Mouse (Mus musculus) urinary bladder, postnatal 10 days (tissue): ENCODE measurements around the gene Cdk14.

Experiments used
- DNase-seq: peaks from one replicate; pipeline ENCODE4 v3.0.0; 2022; ENCODE audit warnings: low spot score

Cdk14 gene

GRCm38 (mm10) chr5:5185521-5185920 is 234.6 kb downstream of the Cdk14 start:
- no peak for DNase-seq

- no peak for DNase-seq
These were observed 239.4 kb downstream of the Cdk14 start for GRCm38 (mm10) chr5:5180711-5181110.

- DNase-seq, result no peak
These were observed 239.8 kb downstream of the Cdk14 start for GRCm38 (mm10) chr5:5180311-5180710.

- DNase-seq, result no peak
These were observed 244.1 kb downstream of the Cdk14 start for GRCm38 (mm10) chr5:5176052-5176451.

GRCm38 (mm10) chr5:5175611-5176010 is 244.5 kb downstream of the Cdk14 start:
- no peak for DNase-seq

- no peak for DNase-seq
These were observed 245.0 kb downstream of the Cdk14 start for GRCm38 (mm10) chr5:5175090-5175489.

- no peak for DNase-seq
These were observed 254.0 kb downstream of the Cdk14 start for GRCm38 (mm10) chr5:5166086-5166485.

- DNase-seq, result no peak
These were observed 255.8 kb downstream of the Cdk14 start for GRCm38 (mm10) chr5:5164326-5164725.

GRCm38 (mm10) chr5:5163823-5164222 is 256.3 kb downstream of the Cdk14 start:
- DNase-seq, result no peak

GRCm38 (mm10) chr5:5159521-5159920 is 260.6 kb downstream of the Cdk14 start:
- DNase-seq, result no peak

GRCm38 (mm10) chr5:5139855-5140254 is 280.3 kb downstream of the Cdk14 start:
- no peak for DNase-seq

- DNase-seq, result no peak
These were observed 285.1 kb downstream of the Cdk14 start for GRCm38 (mm10) chr5:5134905-5135511.

GRCm38 (mm10) chr5:5134143-5134904 is 285.8 kb downstream of the Cdk14 start:
- DNase-seq, result no peak

- DNase-seq, result no peak
These were observed 291.3 kb downstream of the Cdk14 start for GRCm38 (mm10) chr5:5128852-5129251.

- DNase-seq, result no peak
These were observed 295.5 kb downstream of the Cdk14 start for GRCm38 (mm10) chr5:5124645-5125044.

GRCm38 (mm10) chr5:5116775-5117522 is 303.2 kb downstream of the Cdk14 start:
- no peak for DNase-seq

GRCm38 (mm10) chr5:5115546-5115945 is 304.6 kb downstream of the Cdk14 start:
- DNase-seq, result no peak

- DNase-seq, result no peak
These were observed 310.5 kb downstream of the Cdk14 start for GRCm38 (mm10) chr5:5109621-5110020.

- no peak for DNase-seq
These were observed 311.1 kb downstream of the Cdk14 start for GRCm38 (mm10) chr5:5109017-5109416.

GRCm38 (mm10) chr5:5096248-5096915 is 323.7 kb downstream of the Cdk14 start:
- no peak for DNase-seq

GRCm38 (mm10) chr5:5092736-5093135 is 327.4 kb downstream of the Cdk14 start:
- no peak for DNase-seq

GRCm38 (mm10) chr5:5071526-5071925 is 348.6 kb downstream of the Cdk14 start:
- DNase-seq, result no peak
